Mouse (Mus musculus): Measurements from ENCODE around the gene Ache. TPM values are rescaled to one million over a fixed set of nuclear protein-coding genes. Genes with fewer than 3 reads are reported as not detected.

Ache gene
- polyA plus RNA-seq, 1 experiment from 2014 or later, result 23.4 TPM

DNA sequence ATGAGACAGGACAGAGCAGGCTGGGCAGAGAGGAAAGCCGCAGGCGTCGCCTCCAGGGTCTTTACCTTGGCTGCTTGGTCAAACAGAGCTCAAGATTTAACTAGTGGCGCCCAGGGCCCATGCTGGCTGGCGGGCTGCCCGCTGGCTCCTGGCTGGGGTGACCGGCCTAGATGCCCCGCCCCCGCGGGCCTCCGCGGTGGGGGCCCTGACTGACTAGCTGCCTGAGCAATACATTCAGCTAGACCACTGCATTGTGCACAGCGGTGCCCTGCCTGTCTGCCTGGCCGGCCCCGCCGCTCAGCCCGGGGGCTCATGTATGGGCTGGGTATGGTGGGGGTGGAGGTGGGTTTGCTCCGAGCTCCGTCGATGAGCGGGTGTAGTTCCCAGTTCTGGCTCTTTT, 13.9 kb downstream of the Ache start:
- 88% methylated on average over 21 of the region's 21 CpGs for WGBS (ENCODE audit: insufficient replicate concordance)
- H3K36me3 ChIP-seq, result peaks cover 99% of the 10 kb centered on the region
- H3K27ac ChIP-seq, result 0 out of 2 replicates have a peak overlapping the region, but pooled peaks have one; percentile 13
- H3K4me2 ChIP-seq, result no peak overlapping the region
- no peak overlapping the region for H3K9ac ChIP-seq
- no peak overlapping the region for H3K4me3 ChIP-seq
- peaks cover 43% of the 10 kb centered on the region for H3K4me1 ChIP-seq
- H3K27me3 ChIP-seq (replicated peaks), result no peaks in the 10 kb centered on the region
- no peaks in the 10 kb centered on the region for H3K9me3 ChIP-seq (replicated peaks)
- no peak for ATAC-seq

DNA sequence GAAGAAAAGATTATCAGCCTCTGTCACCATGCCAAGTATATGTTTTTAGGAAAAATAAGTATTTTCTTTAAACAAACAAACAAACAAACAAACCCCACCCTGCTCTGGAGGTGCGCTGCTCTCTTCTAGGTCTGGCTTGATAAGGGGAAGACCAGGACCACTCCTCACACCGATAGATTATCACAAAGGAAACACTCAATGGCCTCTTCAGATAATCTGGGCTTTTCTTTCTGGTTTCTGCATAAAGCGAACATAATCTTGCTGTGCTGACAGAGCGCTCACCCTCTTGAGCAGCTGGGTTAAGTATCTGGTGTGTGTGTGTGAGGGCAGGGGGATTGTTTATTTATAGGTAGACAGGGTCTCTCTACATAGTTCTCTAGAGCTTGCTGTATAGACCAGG, 16.3 kb downstream of the Ache start:
- Histone ChIP-seq H3K9me3 (replicated peaks) (no peaks in the 10 kb centered on the region), H3K36me3 (peaks cover 81% of the 10 kb centered on the region), H3K27me3 (replicated peaks) (no peaks in the 10 kb centered on the region), H3K9ac (peak overlapping the region; percentile 52; the same call in 1 of the 2 replicates), H3K4me2 (peak overlapping the region; percentile 79), H3K27ac (peak overlapping the region; percentile 62), H3K4me3 (0 out of 2 replicates have a peak overlapping the region, but pooled peaks have one; percentile 90), H3K4me1 (peaks cover 53% of the 10 kb centered on the region)
- ATAC-seq, result no peak
- 17% methylated on average over 4 of the region's 4 CpGs for WGBS (ENCODE audit: insufficient replicate concordance)

DNA sequence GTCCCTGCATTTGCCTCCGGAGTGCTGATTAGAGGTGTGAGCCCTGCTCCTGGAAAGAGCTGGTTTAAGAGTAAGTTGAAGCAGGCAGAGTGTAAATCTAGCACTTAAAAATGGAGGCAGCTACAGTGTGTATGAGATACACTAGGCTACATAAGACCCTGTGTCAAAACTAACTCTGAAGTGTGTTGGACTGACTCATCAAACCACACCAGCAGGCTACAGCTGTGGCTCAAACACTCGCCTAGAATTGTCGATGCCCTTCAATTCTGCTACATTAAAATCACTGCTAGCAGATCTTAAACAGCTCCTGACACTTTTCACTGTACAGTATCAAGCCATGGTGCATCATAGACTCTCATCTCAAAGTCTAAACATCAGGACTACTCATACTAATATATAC, 16.8 kb downstream of the Ache start:
- peaks cover 53% of the 10 kb centered on the region for H3K4me1 ChIP-seq
- peak overlapping the region; percentile 90 for H3K4me3 ChIP-seq
- no peaks in the 10 kb centered on the region for H3K27me3 ChIP-seq (replicated peaks)
- peak overlapping the region; percentile 62 for H3K27ac ChIP-seq
- ATAC-seq, result no peak
- H3K36me3 ChIP-seq, result peaks cover 81% of the 10 kb centered on the region
- 62% methylated on average over 3 of the region's 3 CpGs for WGBS (ENCODE audit: insufficient replicate concordance)
- H3K9ac ChIP-seq, result peak overlapping the region; percentile 52; the same call in 1 of the 2 replicates
- no peaks in the 10 kb centered on the region for H3K9me3 ChIP-seq (replicated peaks)
- peak overlapping the region; percentile 79 for H3K4me2 ChIP-seq

DNA sequence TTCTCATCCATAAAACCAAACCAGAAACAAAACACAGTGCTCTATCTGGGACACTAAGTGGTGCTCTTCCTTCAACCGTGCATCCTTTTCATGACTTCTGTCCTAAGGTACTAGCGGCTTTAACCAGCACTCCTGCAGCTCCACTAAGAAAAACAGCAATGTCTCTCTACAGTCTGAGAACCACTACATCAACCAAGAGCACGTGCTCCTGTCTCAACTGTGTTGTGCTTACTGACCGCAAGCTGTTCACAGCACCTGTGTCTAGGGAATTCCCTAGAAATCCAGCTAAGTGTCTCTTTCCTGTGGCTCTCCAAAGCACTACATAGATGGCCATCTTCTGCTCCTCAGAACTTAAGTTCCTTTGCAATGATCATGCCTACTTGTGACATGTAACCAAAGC, 17.5 kb downstream of the Ache start:
- H3K9me3 ChIP-seq (replicated peaks), result no peaks in the 10 kb centered on the region
- peaks cover 53% of the 10 kb centered on the region for H3K4me1 ChIP-seq
- H3K27ac ChIP-seq, result peak overlapping the region; percentile 62
- H3K9ac ChIP-seq, result peak overlapping the region; percentile 52
- peak overlapping the region; percentile 79 for H3K4me2 ChIP-seq
- 84% methylated on average over 4 of the region's 4 CpGs for WGBS (ENCODE audit: insufficient replicate concordance)
- no peak for ATAC-seq
- H3K36me3 ChIP-seq, result peaks cover 81% of the 10 kb centered on the region
- H3K27me3 ChIP-seq (replicated peaks), result no peaks in the 10 kb centered on the region
- H3K4me3 ChIP-seq, result peak overlapping the region; percentile 90

DNA sequence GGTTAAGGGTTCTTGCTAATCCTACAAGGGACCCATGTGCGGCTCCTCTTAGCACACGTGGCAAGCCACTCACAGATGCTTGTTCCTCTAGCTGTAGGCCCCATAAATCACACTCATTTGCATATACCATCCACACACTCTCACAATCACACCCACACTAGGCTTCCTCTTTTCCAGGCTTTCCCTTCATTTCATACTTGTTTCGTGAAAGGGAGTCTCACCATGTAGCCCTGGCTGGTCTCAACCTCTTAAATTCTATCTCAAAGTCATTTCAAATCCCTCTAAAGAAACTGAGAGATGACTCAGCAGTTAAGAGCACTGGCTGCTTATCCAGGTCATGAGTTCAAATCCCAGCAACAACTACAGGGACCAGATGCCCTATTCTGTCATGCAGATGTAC, 18.5 kb downstream of the Ache start:
- H3K4me3 ChIP-seq, result peak overlapping the region; percentile 90
- no peak for ATAC-seq
- H3K27me3 ChIP-seq (replicated peaks), result no peaks in the 10 kb centered on the region
- H3K4me2 ChIP-seq, result peak overlapping the region; percentile 79
- H3K36me3 ChIP-seq, result peaks cover 81% of the 10 kb centered on the region
- 46% methylated on average over 3 of the region's 3 CpGs for WGBS (ENCODE audit: insufficient replicate concordance)
- peaks cover 53% of the 10 kb centered on the region for H3K4me1 ChIP-seq
- H3K27ac ChIP-seq, result peak overlapping the region; percentile 62
- no peaks in the 10 kb centered on the region for H3K9me3 ChIP-seq (replicated peaks)
- peak overlapping the region; percentile 98 for H3K9ac ChIP-seq

GRCm38 (mm10) chr5:137306439-137307005, 19.2 kb downstream of the Ache start:
- H3K27me3 ChIP-seq (replicated peaks), result no peaks in the 10 kb centered on the region
- WGBS (ENCODE audit: insufficient replicate concordance), result 8% methylated on average over 12 of the region's 12 CpGs
- H3K4me3 ChIP-seq, result peak overlapping the region; percentile 90
- peaks cover 81% of the 10 kb centered on the region for H3K36me3 ChIP-seq
- H3K4me1 ChIP-seq, result peaks cover 57% of the 10 kb centered on the region
- no peak for ATAC-seq
- no peaks in the 10 kb centered on the region for H3K9me3 ChIP-seq (replicated peaks)
- H3K9ac ChIP-seq, result peak overlapping the region; percentile 98
- peak overlapping the region; percentile 79 for H3K4me2 ChIP-seq
- peak overlapping the region; percentile 92 for H3K27ac ChIP-seq

DNA sequence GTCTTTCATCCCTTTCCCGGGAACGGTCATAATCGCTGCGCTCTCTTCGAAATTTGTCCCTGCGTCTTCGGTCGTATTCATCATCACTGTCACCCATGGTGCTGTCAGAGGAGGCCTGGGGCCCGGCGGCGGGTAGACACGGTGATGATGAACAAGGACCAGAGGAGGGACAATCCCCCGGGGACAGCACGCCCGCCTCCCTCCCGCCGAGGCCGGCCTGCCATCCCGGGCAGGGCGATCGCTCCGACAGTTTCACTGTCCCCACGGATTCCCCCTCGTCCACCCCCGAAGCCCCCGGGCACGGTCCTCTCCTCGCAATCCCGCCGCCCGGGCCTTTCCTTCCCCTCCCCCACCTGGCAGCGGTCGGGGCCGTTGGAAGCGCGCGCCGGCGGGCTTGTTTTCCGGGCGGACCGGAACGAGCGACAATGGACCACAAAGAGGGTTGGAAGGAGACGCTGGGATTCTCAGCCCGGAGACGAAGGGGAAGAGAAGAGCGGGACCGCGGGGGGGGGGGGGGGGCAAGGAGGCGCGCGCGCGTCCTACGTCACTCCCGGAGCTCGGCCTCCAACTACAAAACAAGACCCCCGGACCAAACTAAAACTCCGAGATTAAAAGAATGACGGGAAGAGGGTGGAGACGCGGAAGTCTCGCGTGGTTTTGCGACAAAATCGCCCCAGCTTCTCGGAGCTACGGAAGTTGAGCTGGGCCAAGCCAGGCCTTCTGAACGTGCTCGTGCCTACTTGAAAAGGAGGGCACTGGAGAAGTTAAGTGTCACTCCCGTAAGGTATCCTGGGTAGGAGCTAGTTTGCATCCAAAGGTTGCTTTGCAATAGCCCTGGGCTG, 20.0 kb downstream of the Ache start, which contains the start of gene Srrt:
TSS of gene Srrt (minus strand) at position 604 of the 842 bp plus-strand sequence.
- H3K4me2 ChIP-seq, result peak within 1 kb of the TSS; percentile 79
- peaks cover 58% of the 10 kb centered on the region for H3K4me1 ChIP-seq
- no peaks in the 10 kb centered on the region for H3K27me3 ChIP-seq (replicated peaks)
- ATAC-seq, result peak; percentile 82
- H3K4me3 ChIP-seq, result peak within 1 kb of the TSS; percentile 90
- H3K36me3 ChIP-seq, result peaks cover 79% of the 10 kb centered on the region
- peak within 1 kb of the TSS; percentile 92 for H3K27ac ChIP-seq
- H3K9ac ChIP-seq, result peak within 1 kb of the TSS; percentile 98
- H3K9me3 ChIP-seq (replicated peaks), result no peaks in the 10 kb centered on the region
- under 1% methylated on average over 65 of the region's 72 CpGs for WGBS (ENCODE audit: insufficient replicate concordance)

- H3K9me3 ChIP-seq (replicated peaks), result no peaks in the 10 kb centered on the region
- H3K4me3 ChIP-seq, result peak overlapping the region; percentile 90
- no peak for ATAC-seq
- peak overlapping the region; percentile 92 for H3K27ac ChIP-seq
- H3K9ac ChIP-seq, result peak overlapping the region; percentile 98
- H3K4me1 ChIP-seq, result peaks cover 60% of the 10 kb centered on the region
- H3K36me3 ChIP-seq, result peaks cover 68% of the 10 kb centered on the region
- 91% methylated on average over 4 of the region's 4 CpGs for WGBS (ENCODE audit: insufficient replicate concordance)
- peak overlapping the region; percentile 79 for H3K4me2 ChIP-seq
- no peaks in the 10 kb centered on the region for H3K27me3 ChIP-seq (replicated peaks)
Measured at GRCm38 (mm10) chr5:137308356-137308755, 21.0 kb downstream of the Ache start.

GRCm38 (mm10) chr5:137313466-137314192, 26.3 kb downstream of the Ache start:
- Histone ChIP-seq H3K36me3 (peaks cover 35% of the 10 kb centered on the region), H3K9ac (peak overlapping the region; percentile 71), H3K4me3 (peak overlapping the region; percentile 52), H3K27me3 (replicated peaks) (no peaks in the 10 kb centered on the region; the same call in 1 of the 2 replicates), H3K9me3 (replicated peaks) (no peaks in the 10 kb centered on the region), H3K4me1 (peaks cover 63% of the 10 kb centered on the region), H3K4me2 (peak overlapping the region; percentile 76), H3K27ac (peak overlapping the region; percentile 67)
- WGBS (ENCODE audit: insufficient replicate concordance), result 7% methylated on average over 22 of the region's 22 CpGs
- ATAC-seq, result peak; percentile 42

DNA sequence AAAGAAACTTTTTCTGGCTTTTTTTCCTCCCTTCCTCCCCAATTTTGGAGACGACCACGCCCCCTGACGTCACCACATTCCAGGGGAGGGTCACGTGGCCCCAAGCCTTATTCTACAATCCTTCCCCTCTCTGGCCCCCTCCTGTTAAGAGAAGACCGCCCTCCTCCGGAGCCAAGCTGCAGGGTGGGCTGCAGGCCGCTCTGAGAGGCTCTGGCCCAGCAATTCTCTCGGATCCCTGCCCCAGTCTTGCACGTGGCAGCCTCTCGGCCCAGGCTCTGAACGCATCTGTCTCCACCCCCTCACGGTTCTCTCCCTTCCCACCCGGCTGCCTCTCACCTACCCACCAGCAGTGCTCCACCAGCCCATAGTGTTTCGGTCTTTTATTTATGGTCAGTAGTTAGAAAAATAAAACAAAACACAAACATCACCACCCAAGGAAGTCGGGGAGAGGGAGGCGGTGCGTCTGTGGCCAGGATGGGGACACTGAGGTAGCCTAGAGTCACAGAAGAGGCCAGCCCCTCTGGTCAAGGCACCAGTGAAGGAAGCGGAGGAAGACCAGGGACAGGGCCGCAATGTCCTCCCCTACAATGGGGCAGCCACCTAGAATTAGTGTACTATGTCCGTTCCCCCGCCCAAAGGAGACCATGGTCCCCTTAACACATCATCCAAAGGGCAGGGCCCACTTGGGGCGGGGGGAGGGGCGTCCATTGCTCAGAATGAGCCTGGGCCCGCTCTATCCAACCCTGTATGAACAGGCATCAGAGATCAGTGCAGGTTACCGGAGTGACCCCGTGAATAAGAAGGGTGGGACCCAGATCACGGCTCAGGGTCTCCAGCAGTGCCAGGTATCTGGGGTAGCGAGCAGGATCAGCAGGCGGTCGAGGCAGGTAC, 27.1 kb downstream of the Ache start, which contains the start of gene Trip6:
TSS of gene Trip6 (minus strand) at position 212 of the 891 bp plus-strand sequence.
- peaks cover 63% of the 10 kb centered on the region for H3K4me1 ChIP-seq
- H3K36me3 ChIP-seq, result peaks cover 29% of the 10 kb centered on the region
- no peaks in the 10 kb centered on the region for H3K9me3 ChIP-seq (replicated peaks)
- peak within 1 kb of the TSS; percentile 76 for H3K4me2 ChIP-seq
- peak within 1 kb of the TSS; percentile 67 for H3K27ac ChIP-seq
- WGBS (ENCODE audit: insufficient replicate concordance), result 31% methylated on average over 30 of the region's 30 CpGs
- ATAC-seq, result peak; percentile 63
- no peaks in the 10 kb centered on the region; the same call in 1 of the 2 replicates for H3K27me3 ChIP-seq (replicated peaks)
- peak within 1 kb of the TSS; percentile 71 for H3K9ac ChIP-seq
- peak within 1 kb of the TSS; percentile 52 for H3K4me3 ChIP-seq

Measured in liver, embryonic 12.5 days (tissue).